Mouse (Mus musculus) myocyte (in vitro differentiated cells): ENCODE data around the gene Cdk2ap2. TPM values are rescaled to one million over a fixed set of nuclear protein-coding genes. Genes with fewer than 3 reads are reported as not detected.
A peak's percentile ranks its signal among the peaks of the same experiment; 100 is the strongest.

Experiments
- H3K27me3 ChIP-seq: one replicate; pipeline ENCODE4 v1.6.1; 2011; ENCODE audit not compliant: control insufficient read depth, insufficient read depth, insufficient read length
- H3K36me3 ChIP-seq: one replicate; pipeline ENCODE4 v1.6.1; 2011; ENCODE audit not compliant: control insufficient read depth, insufficient read depth
- H3K4me2 ChIP-seq: one replicate; pipeline ENCODE4 v1.6.1; 2011; ENCODE audit warnings: low read depth, control low read depth
- H3K4me3 ChIP-seq: one replicate; pipeline ENCODE4 v1.5.1; 2011; ENCODE audit warnings: mild to moderate bottlenecking, control low read depth, moderate library complexity
- H3K79me2 ChIP-seq: one replicate; pipeline ENCODE4 v1.6.1; 2011; ENCODE audit not compliant: control insufficient read depth, insufficient read depth
- H3ac ChIP-seq: one replicate; pipeline ENCODE4 v1.6.1; 2011; ENCODE audit not compliant: control insufficient read depth, insufficient read length
- CEBPB ChIP-seq: IDR thresholded peaks from 2 replicates; pipeline ENCODE4 v1.6.1; 2011; ENCODE audit warnings: mild to moderate bottlenecking, moderate library complexity; ENCODE audit not compliant: poor library complexity, insufficient read depth, severe bottlenecking
- E2F4 ChIP-seq: IDR thresholded peaks from one replicate; pipeline ENCODE4 v1.6.1; 2011; ENCODE audit warnings: mild to moderate bottlenecking, control low read depth, moderate library complexity; ENCODE audit not compliant: insufficient read depth
- MAX ChIP-seq: IDR thresholded peaks from one replicate; pipeline ENCODE4 v1.6.1; 2011; ENCODE audit warnings: low read depth, mild to moderate bottlenecking, control low read depth
- MYOD1 ChIP-seq, 3 experiments: IDR thresholded peaks; one replicate each; pipeline ENCODE4 v1.6.1; 2011; ENCODE audit warnings: control low read depth in 2 of 3, low read depth in 2 of 3, mild to moderate bottlenecking in 2 of 3, moderate library complexity in 1 of 3; ENCODE audit not compliant: insufficient read length in 2 of 3, control insufficient read depth in 1 of 3
- MYOG ChIP-seq, 3 experiments: IDR thresholded peaks; one replicate each; pipeline ENCODE4 v1.6.1; 2011; ENCODE audit warnings: control low read depth in 2 of 3, low read depth in 2 of 3, mild to moderate bottlenecking in 2 of 3; ENCODE audit not compliant: insufficient read length in 2 of 3, control insufficient read depth in 1 of 3, insufficient read depth in 1 of 3
- POLR2A ChIP-seq: IDR thresholded peaks from one replicate; pipeline ENCODE4 v1.6.1; 2011; ENCODE audit warnings: low read depth, mild to moderate bottlenecking, control low read depth, moderate library complexity; ENCODE audit not compliant: insufficient read length
- POLR2AphosphoS2 ChIP-seq: IDR thresholded peaks from one replicate; pipeline ENCODE4 v1.6.1; 2011; ENCODE audit warnings: low read depth, control low read depth; ENCODE audit not compliant: insufficient read length
- REST ChIP-seq: IDR thresholded peaks from one replicate; pipeline ENCODE4 v1.6.1; 2011; ENCODE audit warnings: mild to moderate bottlenecking, control low read depth, moderate library complexity; ENCODE audit not compliant: insufficient read depth, insufficient read length
- SRF ChIP-seq: IDR thresholded peaks from one replicate; pipeline ENCODE4 v1.6.1; 2011; ENCODE audit warnings: low read depth; ENCODE audit not compliant: control insufficient read depth, insufficient read length
- TCF12 ChIP-seq: IDR thresholded peaks from one replicate; pipeline ENCODE4 v1.6.1; 2011; ENCODE audit warnings: mild to moderate bottlenecking, control low read depth; ENCODE audit not compliant: poor library complexity, insufficient read depth, severe bottlenecking
- TCF3 ChIP-seq: IDR thresholded peaks from one replicate; pipeline ENCODE4 v1.6.1; 2011; ENCODE audit warnings: low read depth, control low read depth; ENCODE audit not compliant: insufficient read length
- USF1 ChIP-seq: IDR thresholded peaks from one replicate; pipeline ENCODE4 v1.6.1; 2011; ENCODE audit warnings: low read depth, mild to moderate bottlenecking, control low read depth, moderate library complexity
- polyA plus RNA-seq: library from polyadenylated mRNA; unstranded; fragments of >200 nt; fragmentation: generic; extraction: Trizol; gene quantifications from one replicate; pipeline ENCODE4 v1.2.1, GENCODE M21; 2012; ENCODE audit warnings: missing spikeins

The Cdk2ap2 gene
- polyA plus RNA-seq, 1 experiment: 148 TPM

GRCm38 (mm10) chr19:4126759-4127495, 29.9 kb downstream of the Cdk2ap2 start:
- TF ChIP-seq MYOD1 (IDR thresholded peaks at IDR 0.05; ENCODE audit: control insufficient read depth in 1 of 3, insufficient read length in 2 of 3, low read depth in 2 of 3) (peak in 2 of 3 experiments; percentile 52 to 56), CEBPB (no peak), TCF3 (no peak), SRF (no peak), REST (no peak), POLR2A (no peak), USF1 (no peak)
- Histone ChIP-seq H3K36me3 (peaks cover 8% of the 10 kb centered on the region), H3K4me3 (peak overlapping the region; percentile 59), H3K4me2 (peak overlapping the region; percentile 90), H3K27me3 (no peaks in the 10 kb centered on the region), H3K79me2 (peaks cover 17% of the 10 kb centered on the region), H3ac (peak overlapping the region; percentile 39)

- H3K4me3 ChIP-seq: no peak overlapping the region
- TF ChIP-seq USF1: no peak
- TF ChIP-seq MYOG (IDR thresholded peaks at IDR 0.05; ENCODE audit: control insufficient read depth in 1 of 3, insufficient read depth in 1 of 3, insufficient read length in 2 of 3, low read depth in 2 of 3): no peak
- TF ChIP-seq SRF: no peak
- no peak for TF ChIP-seq POLR2A
- no peak for TF ChIP-seq MYOD1 (IDR thresholded peaks at IDR 0.05; ENCODE audit: control insufficient read depth in 1 of 3, insufficient read length in 2 of 3, low read depth in 2 of 3)
- no peak for TF ChIP-seq TCF12
- no peak for TF ChIP-seq E2F4
- TF ChIP-seq POLR2AphosphoS2: no peak
- TF ChIP-seq REST: no peak
- no peak for TF ChIP-seq TCF3
- TF ChIP-seq CEBPB: no peak
- no peak for TF ChIP-seq MAX
- no peaks in the 10 kb centered on the region for H3K27me3 ChIP-seq
- peaks cover 18% of the 10 kb centered on the region for H3K36me3 ChIP-seq
- peaks cover 17% of the 10 kb centered on the region for H3K79me2 ChIP-seq
- H3ac ChIP-seq: no peak overlapping the region
- peak overlapping the region; percentile 48 for H3K4me2 ChIP-seq
Measured at GRCm38 (mm10) chr19:4129462-4129861, 32.5 kb downstream of the Cdk2ap2 start.

DNA sequence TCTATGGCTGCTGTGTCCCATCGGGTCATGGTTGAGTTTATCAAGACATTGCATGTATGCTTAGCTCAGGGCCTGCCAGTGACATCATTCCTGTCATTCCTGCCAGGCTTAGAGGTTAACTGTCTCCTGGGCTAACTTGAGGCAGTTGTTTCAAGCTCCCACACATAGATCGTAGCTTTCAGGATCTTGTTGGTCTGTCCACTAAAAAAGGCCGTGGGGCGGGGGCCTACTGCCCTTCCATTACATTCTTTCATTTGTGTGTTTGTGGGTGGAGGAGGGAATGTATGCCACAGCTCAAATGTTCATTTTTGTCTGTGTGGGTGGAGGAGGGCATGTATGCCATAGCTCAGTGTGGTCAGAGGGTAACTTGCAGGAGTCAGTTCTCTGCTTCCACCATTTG, 33.1 kb downstream of the Cdk2ap2 start:
- Histone ChIP-seq H3K4me3 (no peak overlapping the region), H3K27me3 (no peaks in the 10 kb centered on the region), H3K79me2 (peaks cover 17% of the 10 kb centered on the region), H3ac (no peak overlapping the region), H3K4me2 (peak overlapping the region; percentile 48), H3K36me3 (peaks cover 18% of the 10 kb centered on the region)
- TF ChIP-seq SRF (no peak), USF1 (no peak), CEBPB (no peak), POLR2AphosphoS2 (no peak), E2F4 (no peak)

DNA sequence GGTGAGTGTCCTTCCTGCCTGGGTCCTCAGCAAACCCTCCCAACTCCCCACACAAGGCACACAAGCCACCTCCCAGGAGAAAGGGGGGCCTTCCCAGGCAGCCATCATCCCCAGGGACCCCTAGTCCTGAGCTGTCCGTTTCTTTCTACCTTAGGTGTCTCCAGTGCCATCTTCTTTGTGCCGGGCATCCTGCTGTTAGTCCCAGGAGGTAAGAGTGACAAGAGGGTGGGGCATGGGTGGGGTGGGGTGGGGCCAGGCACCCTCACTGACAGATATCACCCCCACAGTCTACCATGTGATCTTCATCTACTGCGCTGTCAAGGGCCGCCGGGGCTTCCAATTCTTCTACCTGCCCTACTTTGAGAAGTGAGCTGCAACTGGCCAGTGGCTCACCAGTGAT, 34.1 kb downstream of the Cdk2ap2 start:
- peaks cover 18% of the 10 kb centered on the region for H3K36me3 ChIP-seq
- no peaks in the 10 kb centered on the region for H3K27me3 ChIP-seq
- no peak overlapping the region for H3ac ChIP-seq
- no peak overlapping the region for H3K4me2 ChIP-seq
- TF ChIP-seq MYOG (IDR thresholded peaks at IDR 0.05; ENCODE audit: control insufficient read depth in 1 of 3, insufficient read depth in 1 of 3, insufficient read length in 2 of 3, low read depth in 2 of 3) (no peak), MYOD1 (IDR thresholded peaks at IDR 0.05; ENCODE audit: control insufficient read depth in 1 of 3, insufficient read length in 2 of 3, low read depth in 2 of 3) (no peak), TCF3 (no peak), POLR2A (no peak), CEBPB (no peak), REST (no peak), USF1 (no peak), MAX (no peak), SRF (no peak), TCF12 (no peak), POLR2AphosphoS2 (no peak), E2F4 (no peak)
- H3K79me2 ChIP-seq: peaks cover 15% of the 10 kb centered on the region
- H3K4me3 ChIP-seq: no peak overlapping the region

- no peak overlapping the region for H3K4me3 ChIP-seq
- no peaks in the 10 kb centered on the region for H3K27me3 ChIP-seq
- peaks cover 10% of the 10 kb centered on the region for H3K79me2 ChIP-seq
- H3K36me3 ChIP-seq: peaks cover 18% of the 10 kb centered on the region
- TF ChIP-seq TCF3: no peak
- no peak for TF ChIP-seq USF1
- no peak for TF ChIP-seq SRF
- no peak for TF ChIP-seq MYOG (IDR thresholded peaks at IDR 0.05; ENCODE audit: control insufficient read depth in 1 of 3, insufficient read depth in 1 of 3, insufficient read length in 2 of 3, low read depth in 2 of 3)
- no peak for TF ChIP-seq POLR2A
- TF ChIP-seq E2F4: no peak
- TF ChIP-seq MYOD1 (IDR thresholded peaks at IDR 0.05; ENCODE audit: control insufficient read depth in 1 of 3, insufficient read length in 2 of 3, low read depth in 2 of 3): no peak
- TF ChIP-seq REST: no peak
- TF ChIP-seq MAX: no peak
- no peak for TF ChIP-seq POLR2AphosphoS2
- TF ChIP-seq TCF12: no peak
- no peak for TF ChIP-seq CEBPB
- no peak overlapping the region for H3K4me2 ChIP-seq
- no peak overlapping the region for H3ac ChIP-seq
Measured at GRCm38 (mm10) chr19:4131768-4132167, 34.8 kb downstream of the Cdk2ap2 start.
